Mouse (Mus musculus): ENCODE measurements around the gene Erich4.

DNA sequence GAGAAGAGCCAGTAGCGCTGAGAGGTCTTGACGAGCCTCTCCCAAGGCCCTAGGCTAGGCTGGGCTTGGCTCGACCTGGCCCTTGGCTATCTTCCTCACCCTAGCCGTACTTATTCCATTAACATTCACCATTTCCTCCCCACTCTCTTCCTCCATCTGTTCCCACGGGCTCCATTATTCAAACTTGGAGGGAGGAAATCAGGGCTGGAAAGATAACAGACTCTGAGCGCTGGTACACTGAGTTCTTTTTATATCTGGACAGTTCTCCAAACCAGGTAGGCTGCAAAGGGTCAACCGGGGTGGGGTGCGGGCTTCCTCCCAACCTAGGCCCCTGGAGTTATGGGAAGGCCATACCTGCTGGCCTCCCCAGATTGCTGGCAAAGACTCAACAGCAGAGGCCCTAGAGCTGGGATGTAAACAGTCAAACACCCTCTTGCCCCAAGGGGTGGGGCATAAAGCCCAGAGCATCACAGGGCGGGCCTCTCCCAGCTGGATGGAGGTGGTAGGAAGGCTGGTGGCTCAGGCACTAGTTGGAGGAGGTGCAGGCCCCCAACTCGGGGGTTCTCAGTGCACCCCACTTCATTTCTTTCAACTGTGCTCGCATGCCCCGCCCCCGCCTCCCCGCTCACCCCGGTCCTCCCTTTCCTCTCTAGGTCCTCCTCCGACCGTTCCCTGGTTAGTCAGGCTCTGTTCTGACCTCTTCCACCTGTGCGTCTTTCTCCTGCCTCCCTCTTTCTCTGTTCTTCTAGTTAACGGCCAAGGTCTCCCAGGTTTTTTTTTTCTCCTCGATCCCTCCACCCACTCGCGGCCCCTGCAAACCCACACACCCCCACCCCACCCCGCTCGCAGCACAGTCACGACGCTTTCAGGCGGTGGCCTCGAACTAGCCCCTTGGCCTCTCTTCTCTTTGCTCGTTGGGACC, 11.1 kb upstream of the Erich4 start, which contains the start of gene B3gnt8:
- no peak for TF ChIP-seq GATA1 (IDR thresholded peaks at IDR 0.05; ENCODE audit: low read length)
- TF ChIP-seq TAL1 (IDR thresholded peaks at IDR 0.05; ENCODE audit: low read length): no peak
